Mouse (Mus musculus) ovary, postnatal 10 days (tissue): ENCODE data around the gene Psen1.
A peak's percentile ranks its signal among the peaks of the same experiment; 100 is the strongest.

ENCODE experiments used
- DNase-seq: peaks from one replicate; pipeline ENCODE4 v3.0.0; 2022; ENCODE audit warnings: low spot score

The Psen1 gene

GRCm38 (mm10) chr12:83687934-83688315 lies at the start of gene Psen1:
Gene Psen1 (plus strand): TSS chr12:83688152.
- peak; percentile 90 for DNase-seq

- DNase-seq = no peak
These were observed 46.7 kb upstream of the Psen1 start for GRCm38 (mm10) chr12:83641233-83641632.

GRCm38 (mm10) chr12:83643116-83643515 lies 44.8 kb upstream of the Psen1 start:
- DNase-seq = no peak

GRCm38 (mm10) chr12:83650346-83650745 lies 37.6 kb upstream of the Psen1 start:
- DNase-seq = no peak

GRCm38 (mm10) chr12:83651414-83651813 lies 36.5 kb upstream of the Psen1 start:
- DNase-seq = no peak

GRCm38 (mm10) chr12:83685466-83685865 lies 2.5 kb upstream of the Psen1 start:
- no peak for DNase-seq

- no peak for DNase-seq
These were observed 1.2 kb upstream of the Psen1 start for GRCm38 (mm10) chr12:83686575-83687350.

- no peak for DNase-seq
These were observed 549 bp downstream of the Psen1 start for GRCm38 (mm10) chr12:83688316-83689086.

GRCm38 (mm10) chr12:83689087-83689432 lies 1.1 kb downstream of the Psen1 start:
- no peak for DNase-seq

- no peak for DNase-seq
These were observed 6.1 kb downstream of the Psen1 start for GRCm38 (mm10) chr12:83694011-83694410.

- DNase-seq = no peak
These were observed 6.7 kb downstream of the Psen1 start for GRCm38 (mm10) chr12:83694669-83695068.

- DNase-seq = no peak
These were observed 10.7 kb downstream of the Psen1 start for GRCm38 (mm10) chr12:83698637-83699036.

GRCm38 (mm10) chr12:83701608-83702007 lies 13.7 kb downstream of the Psen1 start:
- DNase-seq = no peak

GRCm38 (mm10) chr12:83702796-83703195 lies 14.8 kb downstream of the Psen1 start:
- no peak for DNase-seq

GRCm38 (mm10) chr12:83706951-83707350 lies 19.0 kb downstream of the Psen1 start:
- no peak for DNase-seq

GRCm38 (mm10) chr12:83708160-83709092 lies 20.5 kb downstream of the Psen1 start:
- DNase-seq = no peak

GRCm38 (mm10) chr12:83709934-83710333 lies 22.0 kb downstream of the Psen1 start:
- no peak for DNase-seq

GRCm38 (mm10) chr12:83713749-83714148 lies 25.8 kb downstream of the Psen1 start:
- DNase-seq = no peak

- no peak for DNase-seq
These were observed 28.6 kb downstream of the Psen1 start for GRCm38 (mm10) chr12:83716416-83717184.

GRCm38 (mm10) chr12:83719431-83719830 lies 31.5 kb downstream of the Psen1 start:
- DNase-seq = no peak

GRCm38 (mm10) chr12:83721281-83721680 lies 33.3 kb downstream of the Psen1 start:
- no peak for DNase-seq

GRCm38 (mm10) chr12:83723037-83723436 lies 35.1 kb downstream of the Psen1 start:
- DNase-seq = no peak
